Mouse (Mus musculus) small intestine, adult 2 months (tissue): ENCODE data around the gene Rorb.

ENCODE experiments used
- CTCF ChIP-seq: fragments of 200-500 bp; IDR thresholded peaks from 2 replicates; pipeline ENCODE4 v1.5.1; 2012; ENCODE audit warnings: low read depth, mild to moderate bottlenecking, control low read depth, inconsistent platforms, low read length, moderate library complexity, mixed read lengths; ENCODE audit not compliant: insufficient replicate concordance, insufficient read length; ENCODE audit errors: extremely low read depth
- POLR2A ChIP-seq: fragments of 200-500 bp; IDR thresholded peaks from 2 replicates; pipeline ENCODE4 v1.6.1; 2012; ENCODE audit warnings: low read depth, mild to moderate bottlenecking, control low read depth, inconsistent platforms, low read length, moderate library complexity

- TF ChIP-seq POLR2A: no peak
- TF ChIP-seq CTCF: no peak
Observed at GRCm38 (mm10) chr19:18889117-18889627, 221.8 kb downstream of the Rorb start.
